Mouse (Mus musculus) cortical plate, adult 2 months (tissue): Measurements from ENCODE around the gene Zfp334. TPM values are rescaled to one million over a fixed set of nuclear protein-coding genes. Genes with fewer than 3 reads are reported as not detected.

Source experiments
- H3K27ac ChIP-seq: fragments of 200-500 bp; 2 replicates; pipeline ENCODE4 v1.5.1; 2012; ENCODE audit warnings: low read length, control low read depth, inconsistent platforms; ENCODE audit not compliant: insufficient read depth
- H3K4me1 ChIP-seq: fragments of 200-500 bp; 2 replicates; pipeline ENCODE4 v1.6.1; 2011; ENCODE audit warnings: low read length; ENCODE audit not compliant: control insufficient read depth, insufficient read depth
- H3K4me3 ChIP-seq: fragments of 200-500 bp; 2 replicates; pipeline ENCODE4 v1.5.1; 2011; ENCODE audit warnings: mild to moderate bottlenecking, low read length, control low read depth; ENCODE audit not compliant: insufficient read depth
- CTCF ChIP-seq: fragments of 200-500 bp; IDR thresholded peaks from 2 replicates; pipeline ENCODE4 v1.5.1; 2011; ENCODE audit warnings: mild to moderate bottlenecking, control low read depth, low read length; ENCODE audit not compliant: insufficient read depth; ENCODE audit errors: extremely low read depth
- POLR2A ChIP-seq: fragments of 200-500 bp; IDR thresholded peaks from 2 replicates; pipeline ENCODE4 v1.6.1; 2011; ENCODE audit warnings: mild to moderate bottlenecking, low read length, control low read depth; ENCODE audit not compliant: insufficient read depth; ENCODE audit errors: extremely low read depth
- polyA plus RNA-seq: library from polyadenylated mRNA; depleted of rRNA; stranded (reverse); fragments of >200 nt; gene quantifications from 2 replicates; pipeline ENCODE4 v1.2.3, GENCODE M21; 2012

The Zfp334 gene
- polyA plus RNA-seq, 1 experiment = 9.1 TPM

GRCm38 (mm10) chr2:165363282-165363681 is 24.8 kb downstream of the Zfp334 start:
- Histone ChIP-seq H3K27ac (no peak overlapping the region), H3K4me1 (no peaks in the 10 kb centered on the region), H3K4me3 (no peak overlapping the region)
- TF ChIP-seq POLR2A (no peak), CTCF (no peak)

GRCm38 (mm10) chr2:165360861-165361260 is 27.2 kb downstream of the Zfp334 start:
- H3K4me1 ChIP-seq = no peaks in the 10 kb centered on the region
- no peak for TF ChIP-seq POLR2A
- peak; percentile 91 for TF ChIP-seq CTCF
- H3K4me3 ChIP-seq = no peak overlapping the region
- no peak overlapping the region for H3K27ac ChIP-seq

- TF ChIP-seq POLR2A (no peak), CTCF (no peak)
- no peak overlapping the region for H3K27ac ChIP-seq
These were observed 36.1 kb downstream of the Zfp334 start for GRCm38 (mm10) chr2:165351828-165352513.

GRCm38 (mm10) chr2:165349466-165349865 is 38.6 kb downstream of the Zfp334 start:
- no peak overlapping the region for H3K4me3 ChIP-seq
- H3K27ac ChIP-seq = no peak overlapping the region
- no peaks in the 10 kb centered on the region for H3K4me1 ChIP-seq

More at GRCm38 (mm10) chr2:165351828-165352513, 36.1 kb downstream of the Zfp334 start:
- Histone ChIP-seq H3K4me1 (no peaks in the 10 kb centered on the region), H3K4me3 (no peak overlapping the region)

GRCm38 (mm10) chr2:165346180-165346579 is 41.9 kb downstream of the Zfp334 start:
- TF ChIP-seq CTCF = no peak
- no peak for TF ChIP-seq POLR2A
- H3K27ac ChIP-seq = no peak overlapping the region
- H3K4me3 ChIP-seq = no peak overlapping the region
- H3K4me1 ChIP-seq = no peaks in the 10 kb centered on the region

More at GRCm38 (mm10) chr2:165349466-165349865, 38.6 kb downstream of the Zfp334 start:
- TF ChIP-seq CTCF = peak; percentile 58
- TF ChIP-seq POLR2A = no peak

- Histone ChIP-seq H3K27ac (no peak overlapping the region), H3K4me3 (no peak overlapping the region), H3K4me1 (peaks cover 7% of the 10 kb centered on the region; the same call in 1 of the 2 replicates)
- TF ChIP-seq POLR2A (no peak), CTCF (peak; percentile 53)
These were observed 50.9 kb downstream of the Zfp334 start for GRCm38 (mm10) chr2:165337191-165337590.

GRCm38 (mm10) chr2:165332610-165333210 is 55.3 kb downstream of the Zfp334 start:
- H3K4me3 ChIP-seq = no peak overlapping the region
- no peak overlapping the region for H3K27ac ChIP-seq
- no peaks in the 10 kb centered on the region for H3K4me1 ChIP-seq
- TF ChIP-seq CTCF (no peak), POLR2A (no peak)

- TF ChIP-seq CTCF (no peak), POLR2A (no peak)
- Histone ChIP-seq H3K27ac (no peak overlapping the region), H3K4me3 (no peak overlapping the region), H3K4me1 (0 out of 2 replicates have a peak, but pooled peaks cover under 1% of the 10 kb centered on the region)
These were observed 58.4 kb downstream of the Zfp334 start for GRCm38 (mm10) chr2:165329703-165330102.

GRCm38 (mm10) chr2:165328746-165329145 is 59.3 kb downstream of the Zfp334 start:
- no peak overlapping the region for H3K27ac ChIP-seq
- no peak for TF ChIP-seq CTCF
- TF ChIP-seq POLR2A = no peak
- H3K4me1 ChIP-seq = peaks cover 6% of the 10 kb centered on the region
- no peak overlapping the region for H3K4me3 ChIP-seq

- H3K4me1 ChIP-seq = peaks cover 7% of the 10 kb centered on the region
- TF ChIP-seq POLR2A = no peak
- no peak for TF ChIP-seq CTCF
- H3K4me3 ChIP-seq = no peak overlapping the region; the same call in 1 of the 2 replicates
- 0 out of 2 replicates have a peak overlapping the region, but pooled peaks have one; percentile 55 for H3K27ac ChIP-seq
These were observed 60.7 kb downstream of the Zfp334 start for GRCm38 (mm10) chr2:165327386-165327785.
